Mouse (Mus musculus): ENCODE data around the gene Tent4a. TPM values are rescaled to one million over a fixed set of nuclear protein-coding genes. Genes with fewer than 3 reads are reported as not detected.
"Not testable (repeated sequence)": the region's sequence is repeated elsewhere in the genome, so short reads cannot be mapped to it uniquely, and the experiment has no call there.

Gene Tent4a
- total RNA-seq (2021), result 10 to 100 TPM; 40.2 to 43.4 TPM

- intact Hi-C loops (cut with DNase I), result no loop called here
These were observed at the start of gene Tent4a for GRCm38 (mm10) chr13:69534334-69534653. Tent4a (minus strand) TSS chr13:69534617.

DNA sequence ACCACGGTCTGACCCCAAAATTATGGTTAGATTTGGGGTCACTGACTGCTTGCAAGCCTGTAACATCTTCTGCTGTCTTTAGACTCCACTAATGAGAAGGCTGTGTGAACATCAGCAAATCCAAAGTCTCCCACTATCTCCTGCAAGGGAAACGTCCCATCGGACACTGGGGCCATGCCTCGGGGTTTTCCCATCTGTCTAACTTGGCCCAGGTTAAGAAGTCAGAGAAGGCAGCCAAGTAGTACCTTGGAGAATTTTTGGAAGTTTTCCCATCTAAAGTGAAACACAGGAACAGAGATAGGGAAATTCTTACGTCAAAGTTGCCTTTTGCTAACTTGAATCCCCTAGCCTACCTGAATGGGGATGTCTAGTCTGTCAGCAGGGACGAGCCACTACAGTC, 49.2 kb upstream of the Tent4a start:
- DNase-seq (ENCODE audit: low spot score in 2 of 2), result no peak
- intact Hi-C loops (cut with DNase I), result no loop called here

More at GRCm38 (mm10) chr13:69534334-69534653, at the start of gene Tent4a:
- DNase-seq (ENCODE audit: low spot score in 2 of 2), result no peak

- no peak for DNase-seq (ENCODE audit: low spot score in 2 of 2)
- intact Hi-C loops (cut with DNase I), result no loop called here
These were observed 48.0 kb upstream of the Tent4a start for GRCm38 (mm10) chr13:69582411-69582810.

GRCm38 (mm10) chr13:69577181-69577834, 42.9 kb upstream of the Tent4a start:
- intact Hi-C loops (cut with DNase I), result no loop called here

GRCm38 (mm10) chr13:69576676-69577075, 42.3 kb upstream of the Tent4a start:
- intact Hi-C loops (cut with DNase I), result no loop called here
- DNase-seq (ENCODE audit: low spot score in 2 of 2), result no peak

More at GRCm38 (mm10) chr13:69577181-69577834, 42.9 kb upstream of the Tent4a start:
- no peak for DNase-seq (ENCODE audit: low spot score in 2 of 2)

GRCm38 (mm10) chr13:69572594-69572993, 38.2 kb upstream of the Tent4a start:
- no peak for DNase-seq (ENCODE audit: low spot score in 2 of 2)
- intact Hi-C loops (cut with DNase I), result no loop called here

DNA sequence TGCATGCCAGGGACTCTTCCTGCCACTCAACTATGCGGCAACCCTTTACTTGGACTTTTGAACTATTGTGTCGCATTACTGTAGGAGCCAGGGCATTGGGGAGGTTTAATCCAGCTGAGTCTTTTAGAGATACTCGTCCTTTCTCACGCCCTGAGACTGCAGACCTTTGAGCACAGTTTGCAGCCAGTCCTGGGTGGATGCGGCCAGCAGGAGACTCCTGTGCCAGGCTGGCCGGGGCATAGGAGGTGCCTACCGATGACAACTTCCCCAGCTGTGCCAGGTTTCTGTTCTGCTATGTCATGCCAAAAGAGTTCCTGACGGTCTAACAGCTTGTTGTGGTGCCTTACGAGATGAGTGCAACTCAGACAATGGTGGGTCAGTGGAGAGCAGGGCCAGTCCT, 34.8 kb upstream of the Tent4a start:
- intact Hi-C loops (cut with DNase I), result no loop called here
- DNase-seq (ENCODE audit: low spot score in 2 of 2), result no peak

- intact Hi-C loops (cut with DNase I), result not testable (repeated sequence)
These were observed 31.0 kb upstream of the Tent4a start for GRCm38 (mm10) chr13:69565401-69565800.

GRCm38 (mm10) chr13:69564573-69564972, 30.2 kb upstream of the Tent4a start:
- intact Hi-C loops (cut with DNase I), result no loop called here
- no peak for DNase-seq (ENCODE audit: low spot score in 2 of 2)

More at GRCm38 (mm10) chr13:69565401-69565800, 31.0 kb upstream of the Tent4a start:
- DNase-seq (ENCODE audit: low spot score in 2 of 2), result not testable (repeated sequence)

- DNase-seq (ENCODE audit: low spot score in 2 of 2), result no peak
- intact Hi-C loops (cut with DNase I), result no loop called here
These were observed 29.5 kb upstream of the Tent4a start for GRCm38 (mm10) chr13:69563905-69564304.

GRCm38 (mm10) chr13:69562654-69563574, 28.5 kb upstream of the Tent4a start:
- intact Hi-C loops (cut with DNase I), result no loop called here
- DNase-seq (ENCODE audit: low spot score in 2 of 2), result no peak

GRCm38 (mm10) chr13:69562004-69562403, 27.6 kb upstream of the Tent4a start:
- intact Hi-C loops (cut with DNase I), result no loop called here
- no peak for DNase-seq (ENCODE audit: low spot score in 2 of 2)

GRCm38 (mm10) chr13:69559291-69559961, 25.0 kb upstream of the Tent4a start:
- intact Hi-C loops (cut with DNase I), result no loop called here
- DNase-seq (ENCODE audit: low spot score in 2 of 2), result no peak

DNA sequence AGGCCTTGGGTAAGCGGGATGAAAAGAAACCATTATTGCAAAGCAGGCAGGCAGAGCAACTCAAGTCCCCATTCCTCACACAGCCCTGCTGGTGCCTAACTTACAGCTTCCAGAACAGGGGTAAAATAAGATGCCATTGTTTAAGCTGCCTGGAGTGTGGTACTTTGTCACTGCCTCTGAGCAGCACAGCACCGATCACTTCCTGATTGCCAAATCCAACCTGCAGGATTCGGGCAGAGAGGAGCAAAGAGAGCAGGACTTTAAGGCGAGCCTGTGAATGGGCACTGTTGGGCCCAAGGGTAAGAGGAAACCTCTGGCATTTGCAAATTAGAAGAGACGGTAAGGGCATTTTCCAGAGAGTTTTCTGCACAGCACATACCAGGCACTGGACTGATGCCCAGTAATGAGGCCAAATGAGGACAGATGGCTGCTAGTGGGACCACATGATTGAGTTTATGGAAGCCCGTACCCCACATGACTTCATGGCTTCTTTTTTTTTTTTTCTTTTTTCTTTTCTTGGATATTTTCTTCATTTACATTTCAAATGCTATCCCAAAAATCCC, 23.8 kb upstream of the Tent4a start:
- DNase-seq (ENCODE audit: low spot score in 2 of 2), result no peak
- intact Hi-C loops (cut with DNase I), result no loop called here

DNA sequence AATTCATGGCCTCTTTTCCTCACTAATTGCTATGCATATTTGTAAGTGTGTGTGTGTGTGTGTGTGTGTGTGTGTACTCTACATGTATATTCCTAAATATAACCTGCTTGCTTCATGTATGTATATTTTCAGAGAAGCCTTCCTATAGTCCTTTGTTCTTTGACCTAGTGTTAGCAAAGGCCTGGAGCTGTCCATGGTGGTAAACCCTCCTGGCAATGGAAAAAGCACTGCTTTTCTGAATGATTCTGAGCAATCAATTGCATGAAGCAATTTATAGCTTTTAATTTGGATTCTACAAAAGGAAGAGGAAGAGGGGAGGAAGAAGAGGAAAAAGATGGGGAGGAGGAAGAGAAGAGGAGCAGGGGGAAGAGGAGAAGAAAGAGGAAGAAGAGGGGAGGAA, 22.3 kb upstream of the Tent4a start:
- no peak for DNase-seq (ENCODE audit: low spot score in 2 of 2)
- intact Hi-C loops (cut with DNase I), result no loop called here

- intact Hi-C loops (cut with DNase I), result no loop called here
These were observed 21.6 kb upstream of the Tent4a start for GRCm38 (mm10) chr13:69555957-69556482.

DNA sequence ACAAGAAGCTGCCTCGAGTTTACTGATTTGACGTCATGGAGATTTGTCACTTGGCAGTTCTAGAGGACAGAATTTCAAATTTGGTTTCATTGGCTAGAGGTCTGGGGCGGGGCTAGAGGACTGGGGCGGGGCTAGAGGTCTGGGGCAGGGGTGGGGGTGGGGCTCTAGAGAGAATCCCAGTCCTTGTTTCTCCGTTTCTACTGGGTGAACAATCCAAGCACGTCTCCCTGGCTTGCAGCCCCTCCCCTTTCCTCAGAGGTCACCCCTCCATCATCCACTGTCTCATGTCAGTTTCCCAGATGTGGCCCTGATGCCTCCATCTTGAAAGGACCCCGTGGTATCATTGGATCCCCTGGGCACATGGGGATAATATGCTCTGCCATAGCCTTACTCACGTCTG, 20.6 kb upstream of the Tent4a start:
- peak in 1 of 2 experiments; percentile 3 for DNase-seq (ENCODE audit: low spot score in 2 of 2)
- intact Hi-C loops (cut with DNase I), result no loop called here

More at GRCm38 (mm10) chr13:69555957-69556482, 21.6 kb upstream of the Tent4a start:
- peak in 1 of 2 experiments; percentile 3 for DNase-seq (ENCODE audit: low spot score in 2 of 2)

- intact Hi-C loops (cut with DNase I), result loop anchor here (5.0 kb wide), 1 partner anchor 58 kb away; the partner anchor contains the start of gene Srd5a1
These were observed 19.8 kb upstream of the Tent4a start for GRCm38 (mm10) chr13:69554255-69554654.

DNA sequence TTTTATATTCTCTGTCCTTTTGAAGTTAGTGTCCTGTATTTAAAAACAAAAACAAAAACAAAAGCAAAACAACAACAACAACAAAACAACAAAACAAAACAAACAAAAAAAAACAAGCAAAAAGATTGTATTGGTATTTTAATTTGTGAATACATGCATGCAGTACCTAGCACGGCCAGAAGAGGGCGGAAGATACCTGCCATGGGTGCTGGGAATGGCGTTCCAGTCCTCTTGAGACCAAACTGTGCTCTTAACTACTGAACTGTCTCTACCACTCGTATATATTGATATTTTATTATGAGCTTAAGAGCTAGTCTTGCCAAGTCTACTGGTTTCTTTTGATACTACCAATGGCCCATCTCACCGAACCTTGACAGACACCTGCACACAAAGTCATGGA, 18.6 kb upstream of the Tent4a start:
- no peak for DNase-seq (ENCODE audit: low spot score in 2 of 2)
- intact Hi-C loops (cut with DNase I), result loop anchor here (2.0 to 5.0 kb wide), 2 partner anchors 59 to 102 kb away; partner anchors contain the start of gene Srd5a1

More at GRCm38 (mm10) chr13:69554255-69554654, 19.8 kb upstream of the Tent4a start:
- DNase-seq (ENCODE audit: low spot score in 2 of 2), result peak in 1 of 2 experiments; percentile 1
